Mouse (Mus musculus) left cerebral cortex, postnatal 25 days (tissue): ENCODE data around the gene Cnn3. TPM values are rescaled to one million over a fixed set of nuclear protein-coding genes. Genes with fewer than 3 reads are reported as not detected.
A peak's percentile ranks its signal among the peaks of the same experiment; 100 is the strongest.

Experiments
- DNase-seq, 2 experiments: peaks; one replicate each; pipeline ENCODE4 v3.0.0; 2022; ENCODE audit warnings: low spot score in 2 of 2, mixed read lengths in 1 of 2
- intact Hi-C: fragments of 180-260 bp; cut with DNase I; formaldehyde crosslinking; loops from one replicate; pipeline ENCODE4 v1.15.1; 2025
- total RNA-seq, 2 experiments: library from RNA; stranded (reverse); gene quantifications; 2 replicates each; pipeline ENCODE4 v1.2.3; 2021

Gene Cnn3
- total RNA-seq, 2 experiments from 2014 or later, result 66.1 to 66.7 TPM

DNA sequence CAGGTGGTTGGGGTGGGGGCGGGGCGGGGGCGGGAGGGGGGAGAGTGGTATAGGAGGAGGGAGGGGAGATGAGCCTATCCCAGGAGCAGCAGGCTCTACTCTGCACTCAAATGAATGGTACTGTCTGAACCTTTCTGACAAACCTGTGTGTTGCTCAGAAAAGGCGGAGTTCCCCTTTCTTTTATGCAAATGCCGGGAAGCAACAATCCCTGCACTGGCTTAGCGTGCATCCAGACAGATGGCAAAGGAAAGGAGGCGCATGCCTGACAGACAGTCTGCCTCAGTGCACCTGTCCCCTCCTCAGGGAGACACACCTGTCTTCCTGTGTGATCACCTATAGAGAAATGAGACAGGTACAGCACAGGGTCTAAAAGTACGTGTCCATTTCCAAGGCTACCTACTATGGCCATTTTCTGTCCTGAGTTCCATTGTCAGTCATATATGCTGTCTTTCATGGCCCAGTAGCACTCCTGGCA lies 54.7 kb downstream of the Cnn3 start:
- no peak for DNase-seq
- intact Hi-C loops, result no loop called here

DNA sequence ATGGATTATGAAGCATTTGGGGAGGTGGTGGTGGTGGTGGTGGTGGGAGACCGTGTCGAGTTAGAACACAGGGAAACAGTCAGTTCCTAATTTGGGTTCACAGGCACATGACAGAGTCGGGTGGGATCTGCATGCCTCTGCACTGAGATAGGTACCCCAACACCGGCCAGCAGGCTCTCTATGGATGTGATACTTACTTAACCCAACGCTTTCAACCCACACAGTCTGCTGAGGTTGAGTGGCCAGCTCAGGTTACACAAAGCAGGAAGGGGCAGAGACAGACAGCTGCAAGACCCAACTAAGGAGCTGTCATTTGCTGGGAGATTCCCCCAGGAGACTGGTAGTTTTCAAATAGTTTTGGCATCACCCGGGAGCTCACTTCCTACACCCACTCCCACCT lies 55.3 kb downstream of the Cnn3 start:
- peak in 1 of 2 experiments; percentile 25 for DNase-seq
- intact Hi-C loops, result no loop called here

DNA sequence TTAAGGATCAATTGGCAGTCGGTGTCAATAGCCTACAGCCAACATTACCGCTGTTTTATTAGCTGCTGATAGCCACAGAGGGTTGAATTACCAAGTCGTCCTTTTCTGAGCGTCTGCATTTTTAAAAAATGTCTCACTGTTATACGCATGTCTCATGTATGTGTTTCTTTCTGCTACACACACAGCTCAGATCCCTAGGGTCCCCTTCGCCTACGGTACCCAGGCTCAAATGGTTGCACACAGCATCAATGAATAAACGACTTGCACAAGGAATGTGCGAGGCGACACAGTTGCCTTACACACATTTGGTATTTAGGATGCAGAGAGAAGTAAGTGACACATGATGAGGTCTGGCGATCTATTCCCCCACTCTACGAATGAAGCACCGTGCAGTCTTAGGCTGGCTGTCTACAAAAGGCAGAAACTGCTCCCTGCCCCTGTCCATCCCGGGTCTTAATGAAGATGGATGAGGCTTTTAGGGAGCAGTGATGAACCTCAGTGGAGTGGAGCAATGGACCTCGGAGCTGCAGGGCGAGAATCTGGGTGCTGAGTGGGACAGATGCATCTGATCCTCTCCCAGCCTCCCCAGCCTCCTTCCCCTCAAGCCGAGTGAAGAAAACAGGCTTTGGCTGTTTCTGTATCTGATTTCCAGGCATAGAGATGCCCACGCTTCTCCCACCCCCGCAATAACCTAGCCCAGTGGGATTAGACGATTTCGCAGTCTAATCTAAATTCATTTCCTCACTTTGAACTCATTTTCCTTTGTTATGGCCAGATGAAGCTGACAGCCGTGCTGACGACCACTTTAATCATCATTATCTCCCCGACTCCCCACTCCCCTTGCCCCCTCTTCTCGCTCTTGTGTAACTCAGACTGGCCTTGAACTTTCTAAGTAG lies 57.2 kb downstream of the Cnn3 start:
- peak in 1 of 2 experiments; percentile 54 for DNase-seq
- intact Hi-C loops, result no loop called here

DNA sequence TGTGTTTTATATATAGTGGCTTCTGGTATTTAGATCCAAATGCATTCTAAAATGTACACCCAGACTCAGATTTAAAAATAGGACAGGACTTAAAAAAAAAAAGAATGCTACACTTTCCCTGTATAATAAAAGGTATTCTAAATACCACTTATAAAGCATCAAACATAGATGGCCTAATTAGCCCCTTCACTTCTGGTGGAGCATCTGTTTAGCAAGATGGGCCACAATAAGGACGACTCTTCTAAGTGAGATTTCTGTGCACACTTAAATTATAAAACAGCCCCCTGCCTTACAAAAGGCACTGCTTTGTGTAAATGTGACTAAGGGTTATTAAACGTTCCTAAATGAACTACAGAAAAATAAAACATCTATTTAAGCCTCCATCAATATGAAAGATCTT lies 58.9 kb downstream of the Cnn3 start:
- intact Hi-C loops, result no loop called here
- DNase-seq, result no peak

DNA sequence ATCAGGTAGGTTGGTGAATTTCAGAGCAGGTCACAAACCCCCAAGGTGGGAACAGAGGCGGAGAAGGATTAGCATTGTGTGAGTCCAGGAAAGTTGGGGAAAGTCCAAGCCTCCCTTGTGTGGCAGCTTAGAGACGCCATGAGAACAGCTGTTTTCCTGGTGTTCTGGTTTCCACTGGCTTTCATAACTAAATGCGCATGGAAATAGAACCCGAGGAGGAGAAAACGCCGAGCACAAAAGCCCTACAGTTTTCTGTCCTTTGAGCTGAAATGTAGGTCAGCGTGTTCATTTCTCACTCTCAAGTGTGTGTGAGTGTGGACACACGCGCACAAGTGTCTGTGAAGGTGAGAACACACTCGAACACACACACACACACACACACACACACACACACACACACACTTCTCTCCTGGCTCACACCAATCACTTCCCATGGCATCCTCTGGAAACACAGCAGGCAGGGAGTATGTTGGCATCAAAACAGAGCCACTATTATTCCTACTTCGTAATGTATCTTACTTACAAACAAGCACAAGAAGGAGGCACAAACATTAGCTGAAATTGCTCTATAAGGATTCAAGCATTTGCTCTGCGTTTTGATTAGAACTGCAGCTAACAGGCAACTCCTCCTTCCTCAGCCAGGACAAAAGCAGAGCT lies 63.3 kb downstream of the Cnn3 start:
- intact Hi-C loops, result no loop called here
- DNase-seq, result peak; percentile 34 to 69

DNA sequence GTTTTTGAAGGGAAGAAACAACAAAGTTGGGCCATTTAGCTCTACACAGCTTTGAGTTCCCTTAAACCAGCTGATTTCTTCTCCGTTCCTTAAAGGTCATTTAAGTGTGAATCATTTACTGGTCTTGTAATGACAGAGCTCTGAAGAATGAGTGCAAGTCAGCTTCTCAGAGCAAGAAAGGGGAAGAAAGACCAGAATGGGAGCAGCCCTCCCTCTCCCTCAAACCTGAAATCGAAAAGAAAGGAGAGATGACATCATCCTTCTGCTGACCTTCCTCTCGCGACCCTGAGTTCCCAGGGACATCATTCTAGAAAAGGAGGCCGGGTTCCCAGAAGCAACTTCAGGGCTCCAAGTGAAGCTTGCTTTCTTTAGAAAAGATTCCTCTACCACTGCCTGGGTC lies 64.6 kb downstream of the Cnn3 start:
- intact Hi-C loops, result no loop called here
- no peak for DNase-seq

DNA sequence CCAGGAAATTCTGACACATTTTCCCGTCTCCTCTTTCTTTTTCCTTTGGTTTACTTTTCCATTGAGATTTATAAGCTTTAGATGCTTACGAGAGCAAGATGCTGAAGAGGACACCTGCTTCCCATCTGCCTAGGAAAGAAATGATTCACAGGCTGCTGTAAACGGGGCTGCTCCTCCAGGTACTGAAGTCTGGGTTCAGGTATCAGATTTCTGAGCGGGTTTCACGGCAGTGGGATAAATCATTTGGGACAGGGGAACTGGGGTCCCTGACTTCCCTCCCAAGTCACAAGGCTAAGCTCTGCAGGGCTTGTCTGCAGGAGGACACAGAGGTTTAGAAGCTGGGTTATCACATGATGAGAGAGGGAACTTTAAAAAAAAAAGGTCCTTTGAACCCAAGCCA lies 65.7 kb downstream of the Cnn3 start:
- DNase-seq, result no peak
- intact Hi-C loops, result no loop called here

DNA sequence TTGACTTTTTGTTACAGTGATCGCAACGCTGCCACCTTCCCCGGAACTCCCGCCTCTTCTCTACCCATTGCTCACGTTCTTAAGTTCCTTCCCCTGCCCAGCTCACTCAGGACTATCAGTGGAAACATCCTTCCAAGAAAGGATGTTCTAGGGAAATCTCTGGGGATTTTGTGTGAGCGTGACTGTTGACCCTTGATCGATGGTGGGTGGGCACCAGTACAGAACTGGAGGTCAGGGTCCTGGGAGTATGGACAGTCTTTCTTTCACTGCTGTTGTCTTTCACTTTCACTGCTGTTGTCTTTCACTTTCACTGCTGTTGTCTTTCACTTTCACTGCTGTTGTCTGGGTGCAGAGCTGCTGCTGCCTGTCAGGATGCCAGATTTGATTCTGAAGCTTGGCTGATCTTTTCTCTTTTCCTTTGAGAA lies 67.7 kb downstream of the Cnn3 start:
- DNase-seq, result no peak
- intact Hi-C loops, result no loop called here

DNA sequence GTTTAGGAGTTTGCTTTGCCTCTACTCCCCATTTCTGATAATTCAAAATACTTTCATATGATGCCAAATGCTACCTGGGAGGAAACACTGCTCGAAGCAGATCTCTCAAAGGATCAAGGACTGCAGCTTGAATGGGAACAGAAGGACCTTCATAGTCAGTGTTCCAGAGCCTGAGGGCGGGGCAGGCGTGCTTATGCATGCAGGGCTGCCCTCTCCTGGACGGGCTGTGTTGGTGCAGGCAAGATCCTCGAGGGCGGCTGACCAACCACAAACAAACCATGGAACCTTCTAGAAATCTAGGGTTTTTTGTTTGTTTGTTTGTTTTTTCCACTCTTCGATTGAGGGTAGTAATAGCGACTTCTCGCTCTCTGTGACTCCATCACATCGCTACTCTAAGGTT lies 73.9 kb downstream of the Cnn3 start:
- intact Hi-C loops, result loop anchor here (1.0 to 5.0 kb wide), 3 partner anchors 73 to 328 kb away; partner anchors contain the start of genes Cnn3 and Rwdd3
- peak; percentile 55 to 63 for DNase-seq

DNA sequence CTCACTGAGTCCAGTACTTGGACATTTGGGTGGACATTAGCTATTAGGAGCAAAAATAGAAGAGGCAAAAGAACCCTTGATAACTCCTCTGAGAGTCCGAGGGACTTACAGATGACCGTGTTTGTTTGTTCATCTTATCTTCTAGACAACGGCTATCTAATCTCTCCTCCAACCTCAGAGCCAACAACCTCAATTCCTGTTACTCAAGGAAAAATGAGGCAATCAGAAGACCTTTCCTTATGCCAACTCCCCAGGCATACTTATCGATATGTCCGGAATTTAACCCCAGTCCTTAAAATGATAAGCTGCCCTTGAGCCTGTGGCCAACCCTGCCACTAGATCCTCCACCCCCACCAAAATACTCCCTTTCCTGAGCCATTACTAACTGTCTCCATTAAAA lies 74.4 kb downstream of the Cnn3 start:
- intact Hi-C loops, result loop anchor here (1.0 to 5.0 kb wide), 3 partner anchors 74 to 328 kb away; partner anchors contain the start of genes Cnn3 and Rwdd3
- no peak for DNase-seq

DNA sequence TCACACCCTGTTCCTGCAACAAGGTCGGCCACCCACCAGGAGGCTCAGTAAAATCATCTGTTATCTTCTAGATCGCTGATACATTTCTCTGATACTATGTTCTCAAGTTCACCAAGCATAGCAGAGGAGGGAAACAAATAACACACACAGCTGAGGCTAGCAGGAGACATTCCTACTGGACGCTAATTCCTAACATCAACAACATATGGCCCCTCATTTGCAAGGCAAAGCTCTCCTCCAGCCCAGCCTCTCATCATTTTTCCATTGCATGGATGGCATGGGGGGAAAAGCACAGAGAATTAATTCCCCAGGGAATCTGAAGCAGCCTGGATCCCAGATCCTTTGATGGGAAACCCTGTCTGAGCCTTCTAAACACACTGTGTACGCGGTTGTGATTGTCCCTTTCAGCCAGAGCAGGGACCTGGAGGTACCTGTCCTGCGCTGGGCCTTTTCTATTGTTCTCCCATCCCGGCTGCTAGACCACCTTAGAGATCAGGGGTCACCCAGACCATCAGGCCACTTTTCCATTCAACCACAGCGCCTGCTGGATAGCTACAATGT lies 78.7 kb downstream of the Cnn3 start:
- no peak for DNase-seq
- intact Hi-C loops, result loop anchor here (5.0 kb wide), 1 partner anchor 333 kb away; the partner anchor contains the start of gene Rwdd3

DNA sequence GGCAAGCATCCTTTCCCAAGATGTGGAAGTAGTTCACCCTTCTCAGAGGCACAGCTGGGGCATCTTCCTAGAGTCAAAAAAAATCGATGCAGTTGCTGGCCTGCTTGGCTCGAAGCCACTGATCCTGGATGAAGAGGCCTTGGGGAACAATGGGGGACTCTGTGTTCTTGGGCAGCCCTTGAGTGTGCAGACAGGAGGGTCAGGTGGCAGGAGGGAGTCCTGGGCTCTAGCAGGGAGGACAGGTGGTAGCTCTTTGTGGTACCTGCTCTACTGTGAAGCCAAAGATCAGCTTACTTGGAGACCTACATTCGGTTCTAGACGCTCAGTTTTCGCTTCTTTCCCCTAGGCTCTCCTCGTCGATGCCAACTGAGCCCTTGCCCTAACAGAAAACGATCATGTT lies 79.9 kb downstream of the Cnn3 start:
- DNase-seq, result no peak
- intact Hi-C loops, result no loop called here

DNA sequence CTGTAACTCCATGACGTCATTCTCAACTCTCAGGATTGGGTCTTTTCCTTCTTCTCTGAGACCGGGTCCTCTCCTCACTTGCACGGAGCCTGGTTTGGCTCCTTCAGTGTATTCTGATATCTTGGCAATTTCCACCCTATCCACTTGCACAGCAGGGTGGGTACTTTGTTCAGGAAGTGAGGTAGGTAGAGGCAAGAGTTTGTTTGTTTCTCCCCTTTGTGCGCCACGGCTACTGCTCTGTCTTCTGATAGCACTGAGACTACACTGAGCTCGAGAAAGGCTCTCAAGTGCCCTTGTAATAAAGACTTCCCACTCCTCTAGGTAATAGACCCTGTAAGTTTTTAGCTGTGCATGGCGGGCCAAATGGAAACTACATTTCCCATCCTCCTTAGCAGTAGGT lies 80.5 kb downstream of the Cnn3 start:
- no peak for DNase-seq
- intact Hi-C loops, result no loop called here

DNA sequence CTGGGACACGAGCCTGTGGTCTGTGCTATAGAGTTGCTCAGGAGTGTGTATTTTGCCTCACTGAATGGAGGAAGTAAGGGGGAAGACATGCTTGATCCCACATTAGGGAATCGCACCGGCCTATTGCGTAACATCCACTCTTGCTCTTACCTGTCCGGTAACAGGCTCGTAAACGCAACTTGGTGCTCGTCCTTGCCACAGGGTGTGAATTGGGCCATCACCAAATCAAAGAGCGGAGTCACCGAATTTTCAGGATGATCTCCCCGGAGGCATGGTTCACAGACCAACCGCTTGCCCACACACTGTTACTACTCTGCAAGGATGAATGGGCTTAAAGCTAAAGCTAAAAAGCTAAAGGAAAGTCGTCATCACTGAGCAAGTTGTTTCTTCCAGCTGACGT lies 81.4 kb downstream of the Cnn3 start:
- no peak for DNase-seq
- intact Hi-C loops, result no loop called here

Other genes starting within 250 kb of the Cnn3 start
- gene Tmem56, start 143.4 kb upstream of the Cnn3 start, total RNA-seq, result 10 to 100 TPM; 47.1 to 47.3 TPM
- gene Alg14, start 134.7 kb upstream of the Cnn3 start, total RNA-seq, result 10 to 100 TPM; 15.2 to 16.3 TPM
- gene Slc44a3, start 105.9 kb downstream of the Cnn3 start, total RNA-seq, result not detected
- gene 4930432M17Rik, start 244.3 kb downstream of the Cnn3 start, total RNA-seq, result not detected